Mouse (Mus musculus) heart, adult 2 months (tissue): ENCODE data around the gene Akt3. TPM values are rescaled to one million over a fixed set of nuclear protein-coding genes. Genes with fewer than 3 reads are reported as not detected.
A peak's percentile ranks its signal among the peaks of the same experiment; 100 is the strongest.

Source experiments
- DNase-seq, 2 experiments: peaks; one replicate each; pipeline ENCODE4 v3.0.0; 2021
- H3K27ac ChIP-seq: fragments of 200-600 bp; 2 replicates; pipeline ENCODE4 v1.8.1; 2022
- H3K27me3 ChIP-seq: fragments of 200-500 bp; 2 replicates; pipeline ENCODE4 v1.6.1; 2012; ENCODE audit warnings: mild to moderate bottlenecking, low read length, inconsistent platforms, mixed read lengths; ENCODE audit not compliant: control insufficient read depth, insufficient read depth
- H3K36me3 ChIP-seq: fragments of 200-500 bp; 2 replicates; pipeline ENCODE4 v1.6.1; 2012; ENCODE audit warnings: low read length, inconsistent platforms; ENCODE audit not compliant: control insufficient read depth, insufficient read depth
- H3K4me1 ChIP-seq: fragments of 200-500 bp; 2 replicates; pipeline ENCODE4 v1.6.1; 2011; ENCODE audit warnings: low read length; ENCODE audit not compliant: control insufficient read depth, insufficient read depth
- H3K4me3 ChIP-seq: fragments of 200-600 bp; 2 replicates; pipeline ENCODE4 v1.8.1; 2022
- H3K79me2 ChIP-seq: fragments of 200-500 bp; replicated peaks from 2 replicates; pipeline ENCODE4 v1.6.1; 2012; ENCODE audit warnings: mild to moderate bottlenecking, inconsistent platforms, low read length, moderate library complexity, mixed read lengths; ENCODE audit not compliant: control insufficient read depth, insufficient read depth
- H3K9ac ChIP-seq: fragments of 200-500 bp; 2 replicates; pipeline ENCODE4 v1.6.1; 2012; ENCODE audit warnings: low read depth, mild to moderate bottlenecking, control low read depth, inconsistent platforms, low read length, mixed read lengths
- CTCF ChIP-seq: fragments of 200-600 bp; IDR thresholded peaks from 2 replicates; pipeline ENCODE4 v1.8.1; 2022; ENCODE audit warnings: antibody characterized with exemption, mild to moderate bottlenecking, moderate library complexity
- EP300 ChIP-seq: fragments of 200-500 bp; IDR thresholded peaks from 2 replicates; pipeline ENCODE4 v1.6.1; 2011; ENCODE audit warnings: low read depth, low read length, control low read depth; ENCODE audit not compliant: insufficient read depth
- POLR2A ChIP-seq: fragments of 200-500 bp; IDR thresholded peaks from 2 replicates; pipeline ENCODE4 v1.6.1; 2011; ENCODE audit warnings: mild to moderate bottlenecking, low read depth, low read length, control low read depth; ENCODE audit not compliant: insufficient read depth
- WGBS: fragments of 180-500 bp; shearing (Covaris S2); methylation state at CpG from one replicate; pipeline ENCODE4 v1.1.7; 2018; 5-methylcytosine and 5-hydroxymethylcytosine counted together
- intact Hi-C: fragments of 180-260 bp; cut with DNase I; formaldehyde crosslinking; loops from one replicate; pipeline ENCODE4 v1.15.1; 2025
- long read RNA-seq: library from polyadenylated mRNA; stranded (forward); transcript quantifications from one replicate; pipeline ENCODE4 v2.0.0, GENCODE M21; 2021
- polyA plus RNA-seq: library from polyadenylated mRNA; depleted of rRNA; stranded (reverse); fragments of >200 nt; gene quantifications from 2 replicates; pipeline ENCODE4 v1.2.3, GENCODE M21; 2012; rRNA removed
- total RNA-seq, 2 experiments: library from RNA; stranded (reverse); gene quantifications; 2 replicates each; pipeline ENCODE4 v1.2.3; 2021

The Akt3 gene
- total RNA-seq (10 to 100 TPM; 20.0 to 20.2 TPM), polyA plus RNA-seq (4.8 and 6.6 TPM in 2 replicates)
- long read RNA-seq, partial matches to known transcripts: 0 of 2 reads
- long read RNA-seq, other reads (novel, unspliced or antisense): 2 of 2 reads

- Histone ChIP-seq H3K9ac (peak within 1 kb of the TSS; percentile 81), H3K36me3 (no peaks in the 10 kb centered on the region), H3K79me2 (no peaks in the 10 kb centered on the region), H3K4me1 (no peaks in the 10 kb centered on the region), H3K4me3 (peak within 1 kb of the TSS; percentile 73), H3K27ac (peak within 1 kb of the TSS; percentile 96), H3K27me3 (no peaks in the 10 kb centered on the region)
- TF ChIP-seq POLR2A: no peak
- TF ChIP-seq EP300: no peak
- no peak for TF ChIP-seq CTCF
- WGBS: 0% methylated on average over 7 of the region's 32 CpGs
- DNase-seq: no peak
- intact Hi-C loops: loop anchor here (5.0 kb wide), 2 partner anchors 56 to 184 kb away; partner anchors contain the start of gene Zbtb18
Measured at GRCm38 (mm10) chr1:177258034-177258342, at the start of gene Akt3. Gene Akt3 (minus strand): TSS chr1:177258203.

- Histone ChIP-seq H3K4me1 (no peaks in the 10 kb centered on the region), H3K79me2 (no peaks in the 10 kb centered on the region), H3K27ac (no peak overlapping the region), H3K36me3 (no peaks in the 10 kb centered on the region), H3K9ac (no peak overlapping the region), H3K4me3 (no peak overlapping the region), H3K27me3 (0 out of 2 replicates have a peak, but pooled peaks cover 2% of the 10 kb centered on the region)
- DNase-seq: no peak
- WGBS: 68% methylated on average over 11 of the region's 11 CpGs
- TF ChIP-seq EP300 (no peak), CTCF (no peak), POLR2A (no peak)
- intact Hi-C loops: no loop called here
Measured at GRCm38 (mm10) chr1:177307549-177307948, 49.5 kb upstream of the Akt3 start.

DNA sequence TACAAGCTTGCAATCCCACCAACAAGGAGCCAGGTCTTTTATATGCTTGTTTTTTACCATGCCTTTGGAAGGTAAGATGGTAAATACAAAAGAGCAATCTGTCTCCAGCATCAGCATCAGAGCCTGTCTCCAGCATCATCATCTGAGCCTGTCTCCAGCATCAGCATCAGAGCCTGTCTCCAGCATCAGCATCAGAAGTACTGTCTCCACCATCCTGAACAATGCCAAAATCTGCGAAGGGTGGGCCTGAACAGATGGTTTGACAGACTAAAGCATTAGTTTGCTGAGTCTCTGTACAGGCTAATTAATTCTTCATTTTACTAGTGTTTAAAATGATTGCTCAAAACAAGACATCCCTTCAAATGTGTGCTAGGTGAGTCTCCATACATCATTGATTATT is 40.2 kb upstream of the Akt3 start:
- Histone ChIP-seq H3K27ac (no peak overlapping the region), H3K9ac (no peak overlapping the region), H3K79me2 (no peaks in the 10 kb centered on the region), H3K36me3 (no peaks in the 10 kb centered on the region), H3K4me1 (no peaks in the 10 kb centered on the region), H3K4me3 (no peak overlapping the region), H3K27me3 (no peaks in the 10 kb centered on the region)
- DNase-seq: no peak
- TF ChIP-seq POLR2A: no peak
- TF ChIP-seq EP300: no peak
- no peak for TF ChIP-seq CTCF
- 94% methylated on average over 1 of the region's 1 CpGs for WGBS
- intact Hi-C loops: no loop called here

DNA sequence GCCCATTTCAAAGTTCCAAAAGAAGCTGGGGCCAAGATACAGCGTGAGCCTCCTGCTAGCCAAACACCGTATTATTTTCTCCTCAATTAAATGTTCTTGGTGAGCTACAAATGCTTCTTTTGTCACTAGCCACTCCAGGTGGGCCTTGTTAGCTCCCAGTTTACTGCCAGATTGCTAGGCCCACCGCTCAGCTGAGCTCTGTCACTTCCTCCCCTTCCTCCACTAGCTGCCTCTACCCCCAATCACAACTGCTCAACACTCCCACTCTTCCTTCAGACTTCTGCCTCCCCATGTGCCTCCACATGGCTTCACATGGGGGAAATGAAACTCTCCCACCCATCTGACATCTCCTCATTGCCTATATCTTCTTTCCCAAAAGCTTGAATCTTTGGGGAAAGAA is 28.8 kb upstream of the Akt3 start:
- intact Hi-C loops: no loop called here
- no peaks in the 10 kb centered on the region for H3K4me1 ChIP-seq
- H3K27ac ChIP-seq: no peak overlapping the region
- H3K27me3 ChIP-seq: no peaks in the 10 kb centered on the region
- no peak for TF ChIP-seq CTCF
- TF ChIP-seq EP300: no peak
- TF ChIP-seq POLR2A: no peak
- WGBS: 48% methylated on average over 3 of the region's 3 CpGs
- DNase-seq: no peak
- H3K9ac ChIP-seq: no peak overlapping the region
- H3K79me2 ChIP-seq: no peaks in the 10 kb centered on the region
- no peak overlapping the region for H3K4me3 ChIP-seq
- no peaks in the 10 kb centered on the region for H3K36me3 ChIP-seq

GRCm38 (mm10) chr1:177281925-177282324 is 23.9 kb upstream of the Akt3 start:
- DNase-seq: no peak
- Histone ChIP-seq H3K4me1 (no peaks in the 10 kb centered on the region), H3K36me3 (no peaks in the 10 kb centered on the region), H3K4me3 (no peak overlapping the region), H3K9ac (no peak overlapping the region), H3K79me2 (no peaks in the 10 kb centered on the region), H3K27ac (no peak overlapping the region), H3K27me3 (no peaks in the 10 kb centered on the region)
- TF ChIP-seq POLR2A (no peak), EP300 (no peak), CTCF (no peak)
- intact Hi-C loops: no loop called here

- 89% methylated on average over 5 of the region's 5 CpGs for WGBS
- Histone ChIP-seq H3K79me2 (no peaks in the 10 kb centered on the region), H3K4me3 (no peak overlapping the region), H3K36me3 (no peaks in the 10 kb centered on the region), H3K27me3 (no peaks in the 10 kb centered on the region), H3K27ac (no peak overlapping the region), H3K9ac (no peak overlapping the region), H3K4me1 (no peaks in the 10 kb centered on the region)
- intact Hi-C loops: no loop called here
- TF ChIP-seq POLR2A: no peak
- TF ChIP-seq CTCF: no peak
- no peak for TF ChIP-seq EP300
- DNase-seq: no peak
Measured at GRCm38 (mm10) chr1:177277361-177277760, 19.4 kb upstream of the Akt3 start.

GRCm38 (mm10) chr1:177267645-177268044 is 9.6 kb upstream of the Akt3 start:
- Histone ChIP-seq H3K36me3 (no peaks in the 10 kb centered on the region), H3K4me1 (no peaks in the 10 kb centered on the region), H3K79me2 (no peaks in the 10 kb centered on the region), H3K9ac (no peak overlapping the region), H3K4me3 (no peak overlapping the region), H3K27me3 (no peaks in the 10 kb centered on the region), H3K27ac (no peak overlapping the region)
- intact Hi-C loops: no loop called here
- 84% methylated on average over 1 of the region's 1 CpGs for WGBS
- DNase-seq: no peak
- TF ChIP-seq CTCF (no peak), EP300 (no peak), POLR2A (no peak)
